Mouse (Mus musculus) embryonic facial prominence, embryonic 14.5 days (tissue): ENCODE data around the gene Anxa2. TPM values are rescaled to one million over a fixed set of nuclear protein-coding genes. Genes with fewer than 3 reads are reported as not detected.
A peak's percentile ranks its signal among the peaks of the same experiment; 100 is the strongest.

ENCODE experiments used
- ATAC-seq: fragments of 200-750 bp; cut with Nextera tagmentation; 2 replicates; pipeline ENCODE4 v1.8.0; 2017; ENCODE audit warnings: low read depth, moderate number of reproducible peaks, moderate TSS enrichment
- DNase-seq: peaks from one replicate; pipeline ENCODE4 v3.0.0-alpha.2; 2015; ENCODE audit warnings: low spot score
- H3K27ac ChIP-seq: fragments of 300-500 bp; sonication (generic); replicated peaks from 2 replicates; pipeline ENCODE4 v1.5.1; 2014; ENCODE audit warnings: low read depth, mild to moderate bottlenecking, low read length, moderate library complexity
- H3K27me3 ChIP-seq: fragments of 300-500 bp; sonication (generic); replicated peaks from 2 replicates; pipeline ENCODE4 v1.6.1; 2014; ENCODE audit warnings: low read length; ENCODE audit not compliant: control insufficient read depth, insufficient read depth
- H3K36me3 ChIP-seq: fragments of 300-500 bp; sonication (generic); 2 replicates; pipeline ENCODE4 v1.6.1; 2014; ENCODE audit warnings: low read length, mixed read lengths; ENCODE audit not compliant: control insufficient read depth, insufficient read depth
- H3K4me1 ChIP-seq: fragments of 300-500 bp; sonication (generic); 2 replicates; pipeline ENCODE4 v1.6.1; 2014; ENCODE audit warnings: antibody characterized with exemption, low read length; ENCODE audit not compliant: control insufficient read depth, insufficient read depth
- H3K4me2 ChIP-seq: fragments of 300-500 bp; sonication (generic); 2 replicates; pipeline ENCODE4 v1.6.1; 2014; ENCODE audit warnings: low read depth, mild to moderate bottlenecking, low read length, moderate library complexity, mixed read lengths
- H3K4me3 ChIP-seq: fragments of 300-500 bp; sonication (generic); 2 replicates; pipeline ENCODE4 v1.5.1; 2014; ENCODE audit warnings: low read depth, mild to moderate bottlenecking, low read length
- H3K9ac ChIP-seq: fragments of 300-500 bp; sonication (generic); 2 replicates; pipeline ENCODE4 v1.6.1; 2014; ENCODE audit warnings: low read depth, mild to moderate bottlenecking, low read length, moderate library complexity, mixed read lengths
- H3K9me3 ChIP-seq: fragments of 300-500 bp; sonication (generic); 2 replicates; pipeline ENCODE4 v1.6.1; 2016; ENCODE audit warnings: low read length; ENCODE audit not compliant: control insufficient read depth
- WGBS: fragments of 180-500 bp; shearing (Covaris S2); extraction: QIAGEN DNeasy Blood & Tissue Kit; methylation state at CpG from one replicate; pipeline ENCODE4 v1.1.7; 2014; 5-methylcytosine and 5-hydroxymethylcytosine counted together
- microRNA-seq: library from miRNA; unstranded; fragments of <30 nt; microRNA quantifications from one replicate; pipeline ENCODE4, GENCODE M21; 2016; ENCODE audit warnings: borderline number of aligned reads
- polyA plus RNA-seq: library from polyadenylated mRNA; unstranded; fragments of >200 nt; fragmentation: Nextera tagmentation; extraction: Ambion mirVana; gene quantifications from 2 replicates; pipeline ENCODE4 v1.2.1, GENCODE M21; 2014

Gene Anxa2
- polyA plus RNA-seq, 1 experiment from 2014 or later: 1,330 TPM

DNA sequence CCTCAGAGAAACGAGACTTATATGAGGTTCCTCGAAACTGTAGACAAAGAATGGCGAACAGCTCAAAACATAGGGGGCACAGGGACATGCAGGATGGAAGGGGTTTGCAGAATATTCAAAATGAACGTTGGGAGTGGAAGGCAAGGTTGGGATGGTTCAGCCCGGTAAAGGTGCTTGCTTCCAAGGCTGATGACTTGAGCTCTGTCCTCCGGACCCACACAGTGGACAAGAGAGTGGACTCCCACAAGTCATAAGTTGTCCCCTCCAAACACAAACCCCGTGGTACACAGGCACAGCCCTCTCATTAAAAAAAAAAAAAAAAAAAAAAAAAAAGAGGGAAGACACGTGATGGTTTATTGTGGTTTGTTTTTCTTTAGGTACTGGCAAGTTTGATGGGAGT, 54.6 kb downstream of the Anxa2 start:
- H3K9me3 ChIP-seq: no peaks in the 10 kb centered on the region
- 0 out of 2 replicates have a peak, but pooled peaks cover 6% of the 10 kb centered on the region for H3K27me3 ChIP-seq
- H3K4me1 ChIP-seq: no peaks in the 10 kb centered on the region; the same call in 1 of the 2 replicates
- DNase-seq: no peak
- WGBS: 69% methylated on average over 8 of the region's 8 CpGs
- H3K9ac ChIP-seq: no peak overlapping the region
- H3K27ac ChIP-seq: no peak overlapping the region
- no peak overlapping the region for H3K4me3 ChIP-seq
- H3K36me3 ChIP-seq: no peaks in the 10 kb centered on the region
- ATAC-seq: no peak
- H3K4me2 ChIP-seq: no peak overlapping the region

DNA sequence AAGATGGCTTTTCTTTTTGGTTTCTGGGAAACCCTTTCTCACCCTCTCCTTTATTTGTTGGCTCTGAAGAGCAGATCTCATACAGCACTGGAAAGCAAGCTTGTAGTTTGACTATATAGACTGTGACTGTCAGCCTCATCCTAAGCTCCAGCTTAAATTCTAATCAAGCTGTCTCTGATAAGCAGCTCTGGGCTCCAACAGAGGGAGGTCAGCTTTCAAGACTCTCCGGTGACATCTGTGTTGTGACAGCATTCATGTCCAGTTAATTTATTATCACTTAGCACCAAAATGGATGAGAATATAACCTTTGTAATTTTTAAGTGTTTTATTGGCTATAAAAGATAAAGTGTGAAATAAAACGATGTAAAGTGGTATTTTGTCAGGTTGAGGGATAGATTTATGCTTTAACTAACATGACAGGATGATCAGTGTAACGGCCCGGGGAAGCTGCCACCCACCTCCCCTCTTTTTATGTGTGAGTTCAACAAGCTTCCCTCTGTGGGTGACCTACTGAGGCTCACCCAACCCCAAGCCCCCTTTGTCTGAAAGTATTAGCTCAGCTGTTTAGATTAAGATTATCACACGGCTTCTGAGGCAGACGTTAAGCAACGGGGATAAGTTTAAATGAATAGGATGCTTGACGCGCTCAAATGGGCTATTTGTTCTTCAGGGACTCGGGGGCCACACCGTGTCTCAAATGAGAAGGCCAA, 58.6 kb downstream of the Anxa2 start:
- no peaks in the 10 kb centered on the region for H3K9me3 ChIP-seq
- no peak overlapping the region for H3K4me2 ChIP-seq
- H3K9ac ChIP-seq: no peak overlapping the region
- H3K36me3 ChIP-seq: no peaks in the 10 kb centered on the region
- WGBS: 52% methylated on average over 11 of the region's 11 CpGs
- ATAC-seq: no peak
- no peak overlapping the region for H3K4me3 ChIP-seq
- H3K27me3 ChIP-seq: no peaks in the 10 kb centered on the region
- no peak for DNase-seq
- H3K4me1 ChIP-seq: no peaks in the 10 kb centered on the region; the same call in 1 of the 2 replicates
- H3K27ac ChIP-seq: no peak overlapping the region

DNA sequence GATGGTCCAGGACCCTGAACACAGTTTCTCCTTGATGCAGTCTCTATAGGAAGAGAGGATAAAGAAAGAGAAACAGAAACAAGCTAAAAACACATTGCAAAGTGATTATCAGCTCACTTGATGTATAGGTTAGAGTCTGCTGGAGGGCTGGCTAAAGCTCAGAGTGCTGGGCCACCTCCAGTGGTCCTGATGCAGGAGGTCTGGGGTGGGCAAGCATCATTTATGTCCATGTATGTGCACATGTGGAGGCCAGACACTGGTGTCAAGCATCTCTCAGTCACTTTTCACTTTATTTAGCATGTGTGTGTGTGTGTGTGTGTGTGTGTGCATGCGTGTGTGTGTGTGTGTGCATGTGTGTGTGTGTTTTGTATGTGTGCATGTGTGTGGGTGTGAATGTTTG, 59.3 kb downstream of the Anxa2 start:
- Histone ChIP-seq H3K4me1 (0 out of 2 replicates have a peak, but pooled peaks cover 3% of the 10 kb centered on the region), H3K4me2 (no peak overlapping the region), H3K9me3 (no peaks in the 10 kb centered on the region), H3K27ac (no peak overlapping the region), H3K9ac (no peak overlapping the region), H3K4me3 (no peak overlapping the region), H3K27me3 (no peaks in the 10 kb centered on the region), H3K36me3 (no peaks in the 10 kb centered on the region)
- DNase-seq: no peak
- 91% methylated on average over 1 of the region's 1 CpGs for WGBS
- ATAC-seq: no peak

DNA sequence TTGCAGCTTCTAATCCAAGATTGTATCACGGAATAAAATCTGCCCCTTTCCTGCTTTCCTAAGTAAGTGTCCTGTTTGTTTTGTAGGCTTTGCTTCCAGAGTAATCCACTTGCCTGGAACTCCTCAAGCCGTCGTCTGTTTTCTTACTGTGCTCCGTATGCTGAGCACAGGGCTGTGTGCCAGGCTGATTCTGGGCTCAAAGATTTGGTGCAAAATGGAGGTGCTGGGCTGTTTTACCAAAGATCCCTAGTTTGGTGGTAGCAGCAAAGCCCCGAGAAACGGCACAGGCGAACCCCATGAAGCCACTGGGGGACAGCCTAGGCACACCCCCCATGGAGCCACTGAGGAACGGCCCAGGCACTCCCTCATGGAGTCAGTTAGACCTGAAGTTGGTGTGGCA, 60.8 kb downstream of the Anxa2 start:
- no peak for ATAC-seq
- Histone ChIP-seq H3K9me3 (no peaks in the 10 kb centered on the region), H3K27ac (no peak overlapping the region), H3K9ac (no peak overlapping the region), H3K36me3 (no peaks in the 10 kb centered on the region), H3K27me3 (no peaks in the 10 kb centered on the region), H3K4me1 (0 out of 2 replicates have a peak, but pooled peaks cover 3% of the 10 kb centered on the region), H3K4me2 (no peak overlapping the region), H3K4me3 (no peak overlapping the region)
- DNase-seq: no peak
- WGBS: 55% methylated on average over 8 of the region's 8 CpGs

DNA sequence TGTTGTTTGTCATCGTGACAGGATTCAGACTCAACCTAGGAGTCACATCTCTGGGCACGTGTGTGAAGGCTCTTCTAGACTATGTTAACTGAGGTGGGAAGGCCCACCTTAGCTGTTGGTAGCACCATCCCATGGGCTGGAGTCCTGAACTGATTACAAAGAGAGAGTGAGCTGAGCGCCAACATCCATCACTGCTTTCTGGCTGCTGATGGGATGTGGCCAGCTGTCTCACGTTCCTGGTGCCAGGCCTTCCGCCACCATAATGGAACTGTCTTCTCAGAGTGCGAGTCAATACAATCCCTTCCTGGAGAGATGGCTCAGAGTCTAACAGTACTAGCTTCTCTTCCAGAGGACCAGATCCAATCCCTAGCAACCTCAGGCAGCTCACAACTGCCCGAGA, 62.0 kb downstream of the Anxa2 start:
- no peak overlapping the region for H3K27ac ChIP-seq
- H3K9me3 ChIP-seq: no peaks in the 10 kb centered on the region
- ATAC-seq (no peak), DNase-seq (no peak)
- no peaks in the 10 kb centered on the region for H3K36me3 ChIP-seq
- H3K9ac ChIP-seq: no peak overlapping the region
- H3K4me1 ChIP-seq: 0 out of 2 replicates have a peak, but pooled peaks cover 3% of the 10 kb centered on the region
- H3K4me3 ChIP-seq: no peak overlapping the region
- H3K27me3 ChIP-seq: no peaks in the 10 kb centered on the region
- 84% methylated on average over 7 of the region's 7 CpGs for WGBS
- H3K4me2 ChIP-seq: no peak overlapping the region

DNA sequence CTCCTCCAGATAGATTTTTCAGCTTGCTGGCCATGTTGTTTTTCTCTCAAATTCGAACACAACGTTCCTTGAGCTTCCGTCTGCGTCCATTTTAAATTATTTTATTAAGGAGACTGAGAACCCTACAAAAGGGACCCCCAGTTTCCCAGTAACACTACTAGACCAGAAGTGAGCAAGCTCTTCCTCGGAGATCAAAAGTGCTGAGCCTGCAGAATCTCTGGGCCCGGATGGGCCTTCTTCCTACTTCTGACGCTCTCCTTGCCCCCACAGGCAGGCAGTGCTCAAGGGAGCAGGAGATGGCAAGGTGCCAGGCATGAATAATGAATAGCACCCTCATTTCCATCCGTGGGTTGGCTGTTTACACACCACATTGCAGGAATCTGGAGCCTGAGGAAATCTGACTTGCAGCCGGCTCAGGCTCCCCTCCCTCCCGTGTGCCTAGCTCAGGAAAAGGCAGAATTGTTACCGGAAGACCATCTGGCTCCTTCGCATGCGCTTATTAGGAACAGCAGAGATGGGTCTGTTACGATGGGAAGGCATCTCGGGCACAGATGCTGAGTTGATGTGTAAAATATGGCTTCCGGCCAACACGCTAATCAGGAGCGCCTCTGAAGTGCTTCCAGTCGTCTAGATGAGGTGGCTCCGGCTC, 64.1 kb downstream of the Anxa2 start:
- WGBS: 40% methylated on average over 20 of the region's 20 CpGs
- ATAC-seq (peak; percentile 71), DNase-seq (peak; percentile 80)
- Histone ChIP-seq H3K36me3 (no peaks in the 10 kb centered on the region), H3K27ac (peak overlapping the region; percentile 28), H3K4me1 (0 out of 2 replicates have a peak, but pooled peaks cover 3% of the 10 kb centered on the region), H3K4me2 (peak overlapping the region; percentile 27; the same call in 1 of the 2 replicates), H3K4me3 (no peak overlapping the region), H3K27me3 (no peaks in the 10 kb centered on the region), H3K9ac (no peak overlapping the region), H3K9me3 (no peaks in the 10 kb centered on the region)

Small RNA genes within 50 kb of the gene (microRNA-seq; reads per million reads assigned to microRNA genes)
- 3.8 reads per million, percentile 18 among the genes with 10 or more reads in this experiment for gene Mir3109

Other genes starting within 250 kb of the Anxa2 start
- 17.4 and 17.5 TPM in 2 replicates for gene Ice2, start 55.7 kb upstream of the Anxa2 start, polyA plus RNA-seq